Mouse (Mus musculus) megakaryocyte, embryonic 14.5 days (primary cell): ENCODE measurements around the gene Kcnk1. TPM values are rescaled to one million over a fixed set of nuclear protein-coding genes. Genes with fewer than 3 reads are reported as not detected.

Experiments used
- H3K27me3 ChIP-seq: replicated peaks from 2 replicates; pipeline ENCODE3; 2012; ENCODE audit warnings: inconsistent platforms
- H3K36me3 ChIP-seq: replicated peaks from 2 replicates; pipeline ENCODE3; 2012; ENCODE audit warnings: low read length, inconsistent platforms, mixed read lengths
- H3K4me1 ChIP-seq: 2 replicates; pipeline ENCODE4 v1.6.1; 2012; ENCODE audit warnings: inconsistent platforms
- H3K4me3 ChIP-seq: replicated peaks from 2 replicates; pipeline ENCODE3; 2012; ENCODE audit warnings: moderate library complexity, mild to moderate bottlenecking, inconsistent platforms
- H3K9me3 ChIP-seq: 2 replicates; pipeline ENCODE4 v1.6.1; 2012; ENCODE audit warnings: inconsistent platforms
- FLI1 ChIP-seq: IDR thresholded peaks from 2 replicates; pipeline ENCODE4 v1.6.1; 2012; ENCODE audit warnings: low read length, inconsistent platforms, mixed read lengths
- GATA1 ChIP-seq: IDR thresholded peaks from 3 replicates; pipeline ENCODE4 v1.6.1; 2012; ENCODE audit warnings: mixed read lengths, low read length, inconsistent platforms, borderline replicate concordance
- polyA plus RNA-seq: library from polyadenylated mRNA; stranded (reverse); fragments of >175 nt; gene quantifications from 2 replicates; pipeline ENCODE4 v1.2.3, GENCODE M21; 2012; ENCODE audit warnings: low replicate concordance; ENCODE audit not compliant: insufficient read depth

Kcnk1 gene
- polyA plus RNA-seq, 1 experiment, result not detected

DNA sequence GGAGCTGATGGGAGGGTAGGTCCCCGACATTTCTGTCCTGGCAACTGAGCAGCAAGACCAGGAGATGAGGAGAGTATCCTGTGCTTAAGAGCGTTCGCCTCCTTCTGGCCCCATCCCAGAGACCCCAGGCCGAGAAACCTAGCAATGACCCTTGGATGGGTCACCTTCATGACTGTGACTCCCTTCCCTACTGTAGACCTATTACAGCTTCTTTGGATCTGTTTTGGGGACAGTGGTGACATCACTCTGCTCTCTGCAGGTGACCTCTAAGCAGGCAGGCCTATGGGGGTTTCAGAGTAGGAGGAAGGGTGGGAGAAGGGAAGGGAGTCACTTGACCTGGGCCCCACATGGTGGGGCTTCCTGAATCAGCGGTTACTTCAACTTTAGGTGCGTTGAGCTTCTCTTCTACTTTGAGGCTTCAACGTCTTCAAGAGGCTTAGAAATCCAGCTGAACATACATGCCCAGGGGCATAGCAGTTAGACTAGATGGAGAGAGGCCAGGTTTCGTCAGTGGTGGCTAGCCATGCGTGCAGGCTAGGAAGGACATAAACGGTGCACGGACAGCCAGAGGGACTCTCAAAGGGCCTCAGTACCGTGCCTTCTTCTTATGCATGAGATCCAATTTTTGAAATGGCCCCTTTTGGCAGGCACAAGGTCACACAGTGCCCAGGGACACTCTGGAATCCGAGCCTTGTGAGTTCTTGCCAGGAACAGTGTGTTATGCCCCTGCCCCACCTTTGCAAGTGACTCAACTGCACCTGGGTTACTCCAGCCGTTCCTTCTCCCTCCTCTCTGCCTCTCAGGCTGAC lies 1.3 kb downstream of the Kcnk1 start:
- TF ChIP-seq FLI1 (no peak), GATA1 (no peak)
- no peaks in the 10 kb centered on the region; the same call in 1 of the 2 replicates for H3K9me3 ChIP-seq
- H3K36me3 ChIP-seq, result no peaks in the 10 kb centered on the region
- H3K27me3 ChIP-seq, result peaks cover 48% of the 10 kb centered on the region
- no peak overlapping the region for H3K4me3 ChIP-seq
- H3K4me1 ChIP-seq, result no peaks in the 10 kb centered on the region

GRCm38 (mm10) chr8:125996980-125997379 lies 2.0 kb downstream of the Kcnk1 start:
- H3K4me3 ChIP-seq, result no peak overlapping the region
- no peaks in the 10 kb centered on the region for H3K36me3 ChIP-seq
- no peaks in the 10 kb centered on the region for H3K4me1 ChIP-seq
- TF ChIP-seq GATA1 (no peak), FLI1 (no peak)
- H3K27me3 ChIP-seq, result peaks cover 48% of the 10 kb centered on the region
- no peaks in the 10 kb centered on the region; the same call in 1 of the 2 replicates for H3K9me3 ChIP-seq

- H3K4me3 ChIP-seq, result no peak overlapping the region
- TF ChIP-seq GATA1 (no peak), FLI1 (no peak)
- H3K27me3 ChIP-seq, result peaks cover 48% of the 10 kb centered on the region
- no peaks in the 10 kb centered on the region for H3K4me1 ChIP-seq
- no peaks in the 10 kb centered on the region; the same call in 1 of the 2 replicates for H3K9me3 ChIP-seq
- H3K36me3 ChIP-seq, result no peaks in the 10 kb centered on the region
Observed at GRCm38 (mm10) chr8:125997550-125997949, 2.6 kb downstream of the Kcnk1 start.

- Histone ChIP-seq H3K27me3 (peaks cover 28% of the 10 kb centered on the region), H3K9me3 (no peaks in the 10 kb centered on the region; the same call in 1 of the 2 replicates), H3K4me1 (no peaks in the 10 kb centered on the region), H3K36me3 (no peaks in the 10 kb centered on the region), H3K4me3 (no peak overlapping the region)
- TF ChIP-seq GATA1 (no peak), FLI1 (no peak)
Observed at GRCm38 (mm10) chr8:125999842-126000395, 4.9 kb downstream of the Kcnk1 start.

- no peaks in the 10 kb centered on the region for H3K4me1 ChIP-seq
- H3K4me3 ChIP-seq, result no peak overlapping the region
- H3K27me3 ChIP-seq, result no peaks in the 10 kb centered on the region
- no peaks in the 10 kb centered on the region for H3K36me3 ChIP-seq
- H3K9me3 ChIP-seq, result no peaks in the 10 kb centered on the region
- TF ChIP-seq FLI1 (no peak), GATA1 (no peak)
Observed at GRCm38 (mm10) chr8:126003546-126003945, 8.6 kb downstream of the Kcnk1 start.

DNA sequence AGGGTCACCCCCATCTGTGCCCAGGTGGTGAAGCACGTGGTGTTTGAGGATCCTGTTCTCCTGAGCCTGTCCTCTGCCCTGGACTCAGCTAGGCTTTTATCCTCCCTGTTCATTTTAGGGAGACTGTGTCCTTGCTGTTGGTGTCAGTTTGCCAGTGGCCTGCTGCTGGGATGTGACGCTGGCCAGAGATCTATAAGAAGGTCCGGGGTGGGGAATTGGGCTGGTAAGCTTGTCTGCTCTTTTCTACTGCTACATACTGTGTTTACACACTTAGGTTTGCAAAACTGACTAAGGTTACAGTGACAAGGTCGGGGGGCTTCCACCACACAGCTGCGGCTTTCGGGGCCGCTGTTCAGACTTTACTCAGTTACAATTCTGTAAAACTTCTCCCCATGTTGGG lies 10.0 kb downstream of the Kcnk1 start:
- TF ChIP-seq FLI1 (no peak), GATA1 (no peak)
- H3K4me1 ChIP-seq, result no peaks in the 10 kb centered on the region
- no peaks in the 10 kb centered on the region for H3K9me3 ChIP-seq
- H3K4me3 ChIP-seq, result no peak overlapping the region
- H3K27me3 ChIP-seq, result no peaks in the 10 kb centered on the region
- no peaks in the 10 kb centered on the region for H3K36me3 ChIP-seq

- H3K4me3 ChIP-seq, result no peak overlapping the region
- H3K36me3 ChIP-seq, result no peaks in the 10 kb centered on the region
- TF ChIP-seq GATA1 (no peak), FLI1 (no peak)
- H3K9me3 ChIP-seq, result no peaks in the 10 kb centered on the region
- no peaks in the 10 kb centered on the region for H3K27me3 ChIP-seq
- H3K4me1 ChIP-seq, result no peaks in the 10 kb centered on the region
Observed at GRCm38 (mm10) chr8:126006310-126006990, 11.5 kb downstream of the Kcnk1 start.

GRCm38 (mm10) chr8:126007538-126008330 lies 12.8 kb downstream of the Kcnk1 start:
- no peaks in the 10 kb centered on the region for H3K4me1 ChIP-seq
- no peaks in the 10 kb centered on the region for H3K9me3 ChIP-seq
- H3K36me3 ChIP-seq, result no peaks in the 10 kb centered on the region
- no peak overlapping the region for H3K4me3 ChIP-seq
- no peak for TF ChIP-seq FLI1
- no peak for TF ChIP-seq GATA1
- no peaks in the 10 kb centered on the region for H3K27me3 ChIP-seq

DNA sequence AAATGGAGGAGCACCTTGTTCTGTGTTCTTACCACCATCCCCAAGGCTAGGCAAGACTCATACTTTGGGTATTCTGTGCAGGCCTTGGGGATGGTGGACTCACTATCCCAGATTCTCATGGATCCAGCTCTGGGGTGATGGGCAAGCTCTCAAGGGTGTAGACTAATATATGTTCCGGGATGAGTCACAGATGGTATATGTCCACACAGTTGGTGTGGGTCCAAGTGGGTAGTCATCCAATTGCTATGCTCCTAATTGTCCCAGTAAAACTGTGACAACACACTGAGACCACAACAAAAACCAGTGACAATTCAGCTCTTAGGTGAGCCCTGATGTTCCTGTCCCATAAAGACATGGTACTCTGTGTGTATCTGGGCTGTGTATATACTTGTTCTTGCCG lies 14.0 kb downstream of the Kcnk1 start:
- Histone ChIP-seq H3K4me3 (no peak overlapping the region), H3K9me3 (no peaks in the 10 kb centered on the region), H3K36me3 (no peaks in the 10 kb centered on the region), H3K4me1 (no peaks in the 10 kb centered on the region), H3K27me3 (no peaks in the 10 kb centered on the region)
- no peak for TF ChIP-seq GATA1
